Mouse (Mus musculus): ENCODE measurements around the gene Zfand6.

Gene Zfand6

GRCm38 (mm10) chr7:84587101-84587783 lies 102.5 kb downstream of the Zfand6 start:
- TF ChIP-seq GATA4 (IDR thresholded peaks at IDR 0.05; ENCODE audit: insufficient replicate concordance, low read length) = no peak

- no peak for TF ChIP-seq GATA4 (IDR thresholded peaks at IDR 0.05; ENCODE audit: insufficient replicate concordance, low read length)
Measured at GRCm38 (mm10) chr7:84586360-84587100, 103.2 kb downstream of the Zfand6 start.

GRCm38 (mm10) chr7:84585086-84585485 lies 104.7 kb downstream of the Zfand6 start:
- no peak for TF ChIP-seq GATA4 (IDR thresholded peaks at IDR 0.05; ENCODE audit: insufficient replicate concordance, low read length)

GRCm38 (mm10) chr7:84579769-84580168 lies 110.0 kb downstream of the Zfand6 start:
- TF ChIP-seq GATA4 (IDR thresholded peaks at IDR 0.05; ENCODE audit: insufficient replicate concordance, low read length) = no peak

GRCm38 (mm10) chr7:84578841-84579240 lies 110.9 kb downstream of the Zfand6 start:
- TF ChIP-seq GATA4 (IDR thresholded peaks at IDR 0.05; ENCODE audit: insufficient replicate concordance, low read length) = no peak

- no peak for TF ChIP-seq GATA4 (IDR thresholded peaks at IDR 0.05; ENCODE audit: insufficient replicate concordance, low read length)
Measured at GRCm38 (mm10) chr7:84577034-84577433, 112.7 kb downstream of the Zfand6 start.

GRCm38 (mm10) chr7:84566200-84566599 lies 123.6 kb downstream of the Zfand6 start:
- TF ChIP-seq GATA4 (IDR thresholded peaks at IDR 0.05; ENCODE audit: insufficient replicate concordance, low read length) = no peak

GRCm38 (mm10) chr7:84564236-84564635 lies 125.5 kb downstream of the Zfand6 start:
- TF ChIP-seq GATA4 (IDR thresholded peaks at IDR 0.05; ENCODE audit: insufficient replicate concordance, low read length) = no peak
